Mouse (Mus musculus) bone marrow macrophage, adult 2 months (primary cell): Measurements from ENCODE around the gene Sigirr.

Experiments used
- CTCF ChIP-seq: IDR thresholded peaks from 2 replicates; pipeline ENCODE4 v1.5.1; 2012; ENCODE audit warnings: low read depth, mild to moderate bottlenecking, low read length, moderate library complexity
- POLR2A ChIP-seq: IDR thresholded peaks from 2 replicates; pipeline ENCODE4 v1.6.1; 2012; ENCODE audit warnings: mild to moderate bottlenecking, low read depth, low read length, borderline replicate concordance

GRCm38 (mm10) chr7:141047581-141048225 lies 52.7 kb downstream of the Sigirr start:
- TF ChIP-seq CTCF (no peak), POLR2A (no peak)
